Mouse (Mus musculus) R1 (cell line): ENCODE measurements at regions not wholly inside any gene's neighbourhood (a gene's known extent, or its start where the extent isn't known, plus 50 kb on each side); places are given as distances from the start of the nearest gene placed in this dataset.

ENCODE experiments used
- DNase-seq: peaks from one replicate; pipeline ENCODE4 v3.0.0-alpha.2; 2018; ENCODE audit warnings: low read depth, low spot score

DNA sequence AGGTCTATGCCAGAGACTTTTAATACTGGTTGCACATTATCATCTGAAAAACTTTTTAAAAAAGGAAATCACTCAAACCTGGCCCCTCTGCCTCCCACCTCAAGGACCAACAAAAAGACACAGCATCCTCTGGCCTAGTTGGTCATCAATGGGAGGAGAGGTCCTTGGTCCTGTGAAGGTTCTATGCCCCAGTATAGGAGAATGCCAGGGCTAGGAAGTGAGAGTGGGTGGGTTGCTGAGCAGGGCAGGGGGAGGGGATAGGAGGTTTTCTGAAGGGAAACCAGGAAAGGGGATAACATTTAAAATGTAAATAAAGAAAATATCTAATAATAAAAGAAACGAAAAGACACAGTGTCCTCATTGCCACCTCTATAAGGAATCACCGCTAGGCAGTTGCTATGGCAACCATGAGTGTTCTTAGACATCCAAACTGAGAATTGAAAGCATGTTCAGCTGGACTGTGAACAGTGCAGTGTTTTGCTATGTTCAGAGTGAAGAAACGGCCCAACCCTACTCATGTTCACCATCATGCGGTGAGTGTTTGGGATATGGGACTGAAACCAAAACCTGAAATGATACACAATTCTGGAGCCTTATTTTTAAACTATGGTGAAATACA, 82.5 kb upstream of the 4933402D24Rik start:
- DNase-seq = peak; percentile 41

DNA sequence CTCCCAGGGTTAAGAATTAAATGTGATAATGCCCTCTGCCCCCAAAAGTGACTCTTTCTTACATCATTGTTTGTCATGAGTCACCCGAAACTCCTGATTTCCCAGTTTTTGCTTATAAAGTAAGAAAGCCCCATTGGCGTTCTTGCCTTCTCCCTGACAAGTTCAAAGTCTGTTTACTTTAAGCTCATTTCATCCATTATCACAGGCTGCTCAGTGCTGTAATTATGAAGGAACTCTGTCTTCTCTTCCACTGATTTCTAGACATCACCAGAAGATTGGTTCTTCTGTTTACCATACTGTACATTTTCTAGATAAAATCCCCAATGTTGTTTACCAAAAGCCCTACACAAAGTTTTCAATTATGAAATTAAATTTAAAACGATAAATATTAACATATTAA, 81.2 kb upstream of the 4933402D24Rik start:
- DNase-seq = no peak

DNA sequence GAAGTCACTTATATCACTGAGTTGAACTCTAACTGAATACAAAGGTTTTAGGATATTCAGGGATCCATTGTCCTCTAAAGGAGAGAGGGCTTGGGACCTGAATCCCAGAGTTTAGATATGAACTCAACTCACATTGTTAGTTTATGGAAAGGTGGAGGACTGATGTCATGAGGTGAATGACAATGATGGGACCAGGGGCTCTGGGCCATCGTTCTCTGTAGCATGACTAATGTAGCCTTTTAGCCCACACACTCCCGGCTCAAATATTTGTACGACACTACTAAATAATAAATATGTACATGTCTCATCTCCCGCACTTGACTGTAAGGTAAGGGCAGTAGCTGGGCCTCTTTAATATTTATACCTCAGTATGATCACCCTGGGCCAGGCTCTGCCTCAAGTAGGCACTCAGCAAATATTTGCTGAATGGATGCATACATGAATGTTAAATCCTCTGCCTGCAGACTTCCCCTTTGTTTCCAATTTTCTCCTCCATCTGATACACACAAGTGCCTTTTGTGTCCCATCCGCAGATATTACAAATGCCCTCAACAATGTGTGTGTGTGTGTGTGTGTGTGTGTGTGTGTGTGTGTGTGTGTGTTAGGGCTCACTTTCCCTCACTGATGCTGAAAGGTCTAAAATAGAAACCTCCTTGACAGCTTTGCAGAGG, 59.2 kb upstream of the 4933402D24Rik start:
- no peak for DNase-seq

DNA sequence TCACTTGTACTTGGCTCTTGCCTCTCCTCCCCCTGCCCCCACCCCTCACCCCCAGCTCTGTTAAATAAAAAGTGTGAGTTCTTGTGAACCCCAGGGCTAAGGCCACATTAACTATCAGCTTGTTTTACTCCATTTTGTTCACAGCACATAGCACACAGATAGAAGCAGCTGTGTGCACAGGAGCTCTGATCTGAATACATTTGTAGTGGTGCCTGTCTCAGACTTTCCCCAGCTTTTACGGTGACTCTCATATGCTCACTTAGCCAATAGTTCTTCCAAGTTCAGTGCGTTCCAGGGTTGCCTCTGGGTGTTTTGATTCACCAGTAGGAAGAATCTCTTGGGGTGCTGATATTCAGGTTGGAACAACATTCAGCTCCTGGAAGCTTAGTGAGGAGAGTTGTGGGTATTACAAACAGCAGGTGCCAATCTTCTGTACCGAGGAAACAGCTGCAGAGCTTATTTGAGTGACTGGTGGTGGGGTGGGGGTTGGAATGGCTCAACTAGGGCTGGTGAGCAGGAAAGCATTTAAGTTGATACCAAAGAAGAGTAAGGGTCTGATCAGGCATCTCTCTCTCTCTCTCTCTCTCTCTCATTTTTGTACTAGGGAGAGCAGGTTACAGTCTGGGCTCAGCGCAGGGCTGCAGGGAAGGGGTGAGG, 51.7 kb upstream of the 4933402D24Rik start:
- DNase-seq = no peak

DNA sequence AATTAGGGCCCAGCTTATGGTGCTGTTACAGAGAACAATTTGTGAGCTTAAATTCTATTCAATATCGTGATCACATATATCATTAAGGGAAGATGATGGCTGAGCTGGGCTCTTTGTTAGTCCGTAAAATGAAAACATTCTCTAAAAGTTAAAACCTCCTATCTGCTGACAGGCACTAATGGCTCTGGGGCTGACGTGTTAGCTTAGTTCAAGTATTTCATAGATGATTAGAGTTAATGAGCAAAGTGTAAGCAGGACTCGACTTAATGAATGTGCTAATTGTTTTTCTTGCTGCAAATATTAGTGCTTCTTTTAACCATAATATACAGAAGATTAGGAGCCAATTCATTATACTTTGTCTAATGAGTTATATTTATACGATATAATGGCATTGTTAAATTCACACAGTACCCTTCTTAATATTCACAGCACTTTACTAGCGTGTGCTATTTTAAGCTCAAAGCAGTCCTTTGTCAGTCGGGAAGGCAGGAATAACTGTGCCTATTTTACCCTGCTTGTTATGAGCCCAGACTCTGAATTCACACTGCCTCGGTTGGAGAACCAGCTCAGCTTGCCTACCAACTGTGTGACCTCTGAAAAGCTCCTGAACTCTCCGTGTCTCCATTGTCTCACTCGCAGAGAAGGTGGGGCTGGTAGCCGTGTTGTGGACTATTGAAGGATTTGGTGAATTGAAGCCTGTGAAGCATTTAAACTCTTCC, 50.6 kb upstream of the 4933402D24Rik start:
- no peak for DNase-seq
